Mouse (Mus musculus): ENCODE data around the gene Sycp1.

Gene Sycp1

DNA sequence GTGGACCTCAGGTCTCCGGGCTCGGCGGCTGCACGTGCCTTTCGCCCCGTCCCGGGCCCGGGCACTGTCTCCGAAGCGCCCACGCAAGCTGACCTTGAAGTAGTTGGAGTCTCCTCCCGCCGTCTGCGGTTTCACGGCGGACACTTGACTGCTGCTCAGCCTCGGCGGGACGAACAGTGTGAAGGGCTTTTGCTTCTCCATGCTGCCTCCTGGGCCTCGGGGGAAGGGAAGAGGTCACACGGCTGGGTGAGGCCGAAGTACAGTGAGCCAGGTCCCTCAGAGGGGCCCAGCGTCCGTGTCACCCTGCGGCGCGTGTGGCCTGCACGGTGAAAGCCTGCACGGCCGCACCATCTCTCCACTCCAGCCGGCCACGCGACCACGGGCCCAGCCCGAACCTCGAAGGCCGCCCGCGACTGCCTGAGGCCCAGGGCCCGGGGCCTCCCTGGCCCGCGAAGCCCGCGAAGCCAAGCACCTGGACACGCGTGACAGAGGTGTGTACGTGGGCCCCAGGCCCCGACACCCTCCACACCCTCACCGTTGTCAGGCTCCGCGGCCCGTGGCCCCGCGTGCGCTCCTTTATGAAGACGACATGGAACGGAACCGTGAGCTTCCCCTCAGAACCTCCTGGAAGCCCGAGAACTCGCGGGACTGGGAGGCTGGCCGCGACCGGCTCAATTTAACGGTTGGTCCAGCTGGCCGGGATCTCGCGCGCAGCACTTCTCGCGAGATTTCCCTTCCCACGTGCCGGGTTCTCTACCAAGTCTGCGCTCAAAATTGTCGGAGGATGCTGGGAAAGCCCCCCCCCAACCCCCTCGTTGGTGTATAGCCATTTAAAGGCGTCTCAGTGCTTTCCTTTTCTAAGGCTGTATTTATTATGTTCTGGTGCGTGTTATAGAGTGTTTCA lies at the start of gene Sycp1:
Gene Sycp1 (minus strand): TSS at position 650 of the 904 bp plus-strand sequence.
- DNase-seq (ENCODE audit: low read depth) = no peak

DNA sequence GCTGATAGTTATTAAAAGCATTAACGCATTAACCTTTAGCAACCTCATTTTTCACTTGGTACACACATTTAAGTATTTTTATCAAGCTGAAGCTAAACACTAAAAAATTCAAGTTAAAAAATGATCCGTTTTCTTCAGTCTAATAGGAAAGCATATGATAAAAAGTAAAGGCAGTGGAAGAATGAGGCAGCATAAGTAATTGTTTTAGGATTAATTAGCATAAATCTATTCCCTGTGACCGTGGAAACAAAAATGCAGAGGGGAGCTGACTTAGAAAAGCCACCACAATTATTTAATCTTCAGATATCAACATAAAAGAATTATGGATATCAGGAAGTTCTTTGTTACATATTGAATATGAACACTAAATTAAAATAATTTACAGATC lies 44.4 kb upstream of the Sycp1 start:
- DNase-seq (ENCODE audit: low read depth) = no peak

DNA sequence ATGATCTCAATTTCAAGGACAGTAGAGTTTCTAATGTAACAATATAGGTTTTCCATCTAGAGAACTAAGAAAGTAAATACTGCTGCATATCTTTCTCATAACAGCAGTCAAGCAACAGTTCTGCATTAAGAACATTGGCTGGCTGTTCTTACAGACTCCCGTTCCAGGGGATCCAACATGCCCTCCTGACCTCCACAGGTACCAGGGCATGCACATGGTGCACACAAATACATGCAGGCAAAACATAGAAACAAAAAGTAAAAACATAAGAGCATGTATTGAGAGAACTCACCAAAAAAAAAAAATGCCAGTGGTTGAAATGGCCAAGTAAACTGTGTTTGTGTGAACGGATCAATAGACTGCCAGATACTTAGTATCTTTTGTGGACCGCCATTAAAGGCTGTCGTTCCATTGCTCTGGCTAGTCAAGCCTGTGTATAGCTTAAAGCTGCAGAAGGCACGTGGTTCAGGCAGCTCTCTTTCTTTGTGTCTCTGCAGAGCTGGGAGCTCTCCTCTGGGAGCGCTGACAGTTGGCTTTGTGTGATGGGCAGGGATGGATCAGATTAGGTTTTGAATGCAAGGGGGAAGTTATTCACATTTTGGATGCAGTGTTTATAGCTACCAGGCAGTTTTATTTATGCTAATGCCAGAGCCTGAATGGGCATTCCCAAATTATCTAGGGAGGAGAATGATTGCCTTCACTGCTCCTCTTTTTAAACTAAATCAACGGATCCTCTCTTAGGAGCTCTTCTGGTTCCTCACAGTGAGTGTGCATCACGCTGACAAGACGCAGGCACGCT lies 43.8 kb upstream of the Sycp1 start:
- no peak for DNase-seq (ENCODE audit: low read depth)

DNA sequence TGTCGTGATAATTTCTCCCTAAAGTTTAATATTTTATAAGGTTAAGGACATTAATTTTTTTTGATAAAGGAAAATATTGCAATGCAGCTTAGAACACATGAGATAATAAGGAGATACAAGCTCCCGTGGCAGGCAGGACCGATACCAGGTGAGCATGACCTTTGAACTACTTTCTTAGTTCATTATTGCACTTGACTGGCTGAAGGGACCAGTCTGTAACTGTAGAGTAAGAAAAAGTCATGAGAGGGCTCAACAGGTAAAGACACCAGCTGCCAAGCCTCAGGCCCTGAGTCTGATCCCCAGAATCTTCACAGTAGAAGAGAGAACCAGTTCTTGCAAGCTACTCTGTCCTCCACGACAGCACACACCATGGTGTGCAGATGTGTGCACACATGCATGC lies 41.0 kb upstream of the Sycp1 start:
- no peak for DNase-seq (ENCODE audit: low read depth)

DNA sequence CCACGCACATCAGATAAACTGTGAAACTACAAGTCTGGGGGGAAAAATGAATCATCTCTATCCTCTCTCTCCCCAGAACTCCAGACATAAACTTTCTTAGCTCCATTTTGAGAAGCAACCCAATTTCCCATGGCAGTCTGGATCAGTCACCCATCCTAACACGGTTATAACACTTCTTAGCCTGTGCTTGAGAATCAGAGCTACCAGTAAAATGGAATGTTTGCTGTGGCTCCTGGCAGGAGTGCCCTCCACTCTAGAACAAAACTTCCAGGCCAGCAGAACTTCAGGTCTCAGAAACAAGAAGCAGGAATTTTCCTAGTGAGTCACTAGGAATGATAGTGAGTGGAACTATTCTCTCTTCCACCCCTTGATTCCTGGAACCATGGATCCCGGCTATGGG lies 34.6 kb upstream of the Sycp1 start:
- DNase-seq (ENCODE audit: low read depth) = no peak

DNA sequence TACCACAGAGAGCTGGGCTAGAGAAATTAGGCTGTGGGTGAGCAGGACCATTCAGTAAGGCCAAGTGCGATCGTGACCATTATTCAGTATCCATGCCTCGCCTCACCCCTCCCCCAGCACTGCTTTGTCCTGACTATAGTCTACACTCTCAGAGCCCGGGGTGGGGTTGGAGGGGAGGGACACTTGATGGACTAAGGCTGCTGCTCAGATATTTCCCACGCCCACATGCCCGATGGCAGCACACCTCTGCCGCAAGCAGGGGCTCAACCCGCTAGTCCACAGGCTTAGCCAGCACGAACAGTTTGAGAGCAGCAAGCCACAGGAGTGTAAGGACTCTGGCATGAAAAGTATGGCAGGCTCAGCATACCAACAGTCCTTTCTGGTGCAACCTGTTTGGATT lies 34.2 kb upstream of the Sycp1 start:
- no peak for DNase-seq (ENCODE audit: low read depth)

DNA sequence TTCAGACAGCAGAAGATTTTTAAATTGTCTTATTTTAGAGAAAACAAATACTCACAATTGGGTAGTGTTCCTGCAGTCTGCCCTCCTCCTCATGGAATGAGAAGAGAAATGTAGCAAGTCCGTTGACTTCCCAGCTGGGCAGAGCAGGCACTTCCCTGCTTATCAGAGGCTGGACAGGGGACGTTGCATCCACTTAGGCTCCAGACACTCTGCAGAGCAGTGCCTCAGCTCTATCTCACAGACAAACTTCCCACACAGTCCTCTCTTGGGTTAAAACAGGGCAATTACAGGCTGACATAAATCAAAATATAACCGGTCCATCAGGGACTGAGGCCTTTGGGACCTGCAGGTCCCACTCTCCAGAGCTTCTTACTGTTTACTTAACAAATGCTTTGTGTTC lies 28.1 kb upstream of the Sycp1 start, which contains the start of gene Nr1h5:
Gene Nr1h5 (minus strand): TSS at position 101 of the 400 bp plus-strand sequence.
- DNase-seq (ENCODE audit: low read depth) = no peak

DNA sequence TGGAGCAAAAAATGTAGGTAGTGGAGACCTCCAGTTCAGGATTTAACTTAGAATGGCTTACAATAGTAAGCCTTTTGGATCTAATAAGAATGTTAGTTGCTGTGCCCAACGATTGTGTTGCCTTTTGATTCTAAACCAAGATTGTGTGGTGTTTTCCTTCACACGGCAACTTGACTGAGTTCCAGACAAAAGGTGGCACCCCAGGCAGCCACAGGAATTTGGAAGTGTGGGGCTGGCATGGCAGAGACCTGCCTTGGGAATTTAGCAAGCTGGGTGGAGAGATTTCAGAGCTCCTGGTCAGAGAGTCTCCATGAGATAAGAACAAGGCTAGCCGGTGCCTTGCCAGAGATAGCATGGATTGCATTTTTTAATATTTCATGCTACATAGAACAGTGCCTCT lies 19.7 kb upstream of the Sycp1 start:
- DNase-seq (ENCODE audit: low read depth) = no peak

DNA sequence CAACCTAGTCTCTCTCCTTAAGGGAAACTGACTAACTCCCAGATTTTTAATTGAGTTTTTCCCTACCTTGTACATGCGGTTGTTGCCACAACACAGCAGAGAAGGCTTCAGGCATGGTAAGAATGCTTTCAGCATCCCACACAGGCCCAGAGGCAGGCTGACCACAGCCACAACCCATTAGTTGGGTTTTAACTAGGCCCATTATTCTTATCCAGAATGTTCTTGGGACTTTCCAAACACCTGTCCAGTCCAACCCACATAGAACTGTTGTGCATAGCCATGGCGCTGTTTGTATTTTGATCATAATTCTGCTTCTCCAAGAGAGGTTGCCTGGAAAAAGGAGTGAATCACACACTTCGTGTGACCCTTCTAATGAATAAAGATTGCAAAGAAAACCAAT lies 19.2 kb upstream of the Sycp1 start:
- DNase-seq (ENCODE audit: low read depth) = no peak

DNA sequence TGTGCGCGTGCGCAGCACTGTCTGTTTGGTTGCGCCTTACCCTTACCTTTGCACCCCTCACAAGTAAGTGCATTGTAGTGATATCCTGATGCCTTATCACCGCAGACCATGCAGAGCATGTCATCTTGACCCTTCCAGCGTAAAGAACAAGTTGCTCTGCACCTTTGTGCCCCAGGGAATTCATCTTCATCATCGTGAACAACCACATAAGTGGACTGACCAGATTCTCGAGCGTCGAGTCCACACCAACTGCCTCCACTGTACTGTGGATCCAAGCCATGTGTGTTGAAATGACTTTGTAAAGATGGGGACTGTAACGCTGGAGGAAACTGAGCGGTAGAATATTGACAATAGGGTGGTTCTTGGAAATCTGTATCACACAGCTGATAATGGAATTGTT lies 18.6 kb upstream of the Sycp1 start:
- DNase-seq (ENCODE audit: low read depth) = no peak

DNA sequence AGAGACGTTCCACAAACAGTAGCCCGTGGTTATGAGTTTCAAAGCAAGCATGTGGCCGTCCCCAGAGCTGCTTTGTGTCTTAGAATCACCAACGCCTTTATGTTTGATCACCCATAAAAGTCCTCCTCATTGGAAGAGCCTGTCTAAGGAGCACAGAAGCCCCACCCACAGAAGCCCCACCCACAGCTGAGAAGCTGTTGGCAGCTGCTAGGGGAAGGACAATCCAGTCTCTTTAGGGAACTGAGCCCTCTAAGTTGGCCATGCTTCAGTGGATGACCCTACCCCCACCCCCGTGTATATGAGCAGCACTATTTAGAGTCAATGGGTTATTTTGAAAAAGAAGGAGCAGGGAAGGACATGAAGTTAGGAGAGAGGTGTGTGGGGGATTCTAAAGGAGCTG lies 11.0 kb upstream of the Sycp1 start:
- no peak for DNase-seq (ENCODE audit: low read depth)

DNA sequence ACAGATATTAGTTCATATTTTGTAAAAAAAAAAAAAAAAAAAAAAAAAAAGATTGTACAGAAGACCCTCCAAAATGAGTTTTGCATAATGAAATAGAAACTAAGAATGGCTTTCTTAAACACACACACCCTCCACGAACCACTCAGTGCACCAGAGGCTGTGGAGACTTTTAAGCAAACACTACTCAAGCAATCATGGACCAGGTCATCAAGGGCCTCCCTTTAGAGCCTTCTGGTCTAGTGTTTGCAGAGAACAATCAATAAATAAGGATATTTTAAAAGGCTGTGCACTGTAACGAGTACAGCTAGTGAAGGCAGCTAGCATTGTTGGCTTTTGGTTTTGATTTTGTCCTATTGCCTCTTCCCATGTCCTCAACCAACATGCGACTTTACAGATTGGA lies 10.4 kb upstream of the Sycp1 start:
- no peak for DNase-seq (ENCODE audit: low read depth)

DNA sequence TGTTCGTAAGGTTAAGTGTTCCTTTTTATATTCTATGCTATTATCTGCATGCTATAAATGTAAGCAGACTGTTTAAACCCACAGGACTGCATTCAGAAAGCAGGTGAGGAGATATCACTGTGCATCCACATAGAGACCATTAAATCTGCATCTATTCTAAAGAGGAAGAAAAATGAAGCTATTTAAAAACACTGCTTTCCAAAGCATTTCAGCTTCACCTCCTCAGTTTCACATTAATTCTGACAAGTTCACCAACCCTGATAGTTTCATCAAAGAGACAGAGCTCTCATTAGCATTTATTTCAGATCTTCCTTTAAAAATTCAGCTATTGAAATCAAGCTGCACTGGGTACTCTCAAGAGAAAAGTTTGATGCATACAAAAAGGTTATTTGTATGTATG lies 2.2 kb upstream of the Sycp1 start:
- no peak for DNase-seq (ENCODE audit: low read depth)

DNA sequence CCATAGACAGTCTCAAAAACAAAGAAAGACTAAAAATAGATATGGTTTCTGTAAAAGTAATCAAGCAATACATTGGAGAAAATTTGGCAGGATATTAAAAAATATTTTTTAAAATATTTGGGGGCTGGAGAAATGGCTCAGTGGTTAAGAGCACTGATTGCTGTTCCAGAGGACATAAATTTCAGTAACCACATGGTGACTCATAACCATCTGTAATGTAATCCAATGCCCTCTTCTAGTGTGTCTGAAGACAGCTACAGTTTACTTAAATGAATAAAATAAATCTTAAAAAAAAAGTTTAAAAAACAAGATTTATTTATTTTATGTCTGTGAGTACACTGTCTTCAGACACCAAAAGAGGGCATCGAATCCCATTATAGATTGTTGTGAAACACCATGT lies 36.8 kb downstream of the Sycp1 start:
- DNase-seq (ENCODE audit: low read depth) = no peak

DNA sequence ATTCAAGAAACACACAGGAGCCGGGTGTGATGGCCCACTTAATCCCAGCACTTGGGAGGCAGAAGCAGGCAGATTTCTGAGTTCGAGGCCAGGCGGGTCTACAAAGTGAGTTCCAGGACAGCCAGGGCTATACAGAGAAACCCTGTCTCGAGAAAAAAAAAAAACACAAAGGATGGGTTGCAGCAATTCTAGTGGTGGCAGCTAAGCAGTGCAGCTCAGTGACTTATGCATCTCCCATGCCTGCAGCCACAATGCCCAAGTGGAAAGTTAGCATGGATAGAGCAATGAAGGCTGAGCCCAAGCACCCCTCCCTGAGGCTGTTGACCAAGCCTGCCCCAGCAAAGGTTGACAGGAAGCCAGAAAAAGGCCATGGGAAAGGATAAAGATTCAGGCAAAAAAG lies 55.4 kb downstream of the Sycp1 start:
- no peak for DNase-seq (ENCODE audit: low read depth)

DNA sequence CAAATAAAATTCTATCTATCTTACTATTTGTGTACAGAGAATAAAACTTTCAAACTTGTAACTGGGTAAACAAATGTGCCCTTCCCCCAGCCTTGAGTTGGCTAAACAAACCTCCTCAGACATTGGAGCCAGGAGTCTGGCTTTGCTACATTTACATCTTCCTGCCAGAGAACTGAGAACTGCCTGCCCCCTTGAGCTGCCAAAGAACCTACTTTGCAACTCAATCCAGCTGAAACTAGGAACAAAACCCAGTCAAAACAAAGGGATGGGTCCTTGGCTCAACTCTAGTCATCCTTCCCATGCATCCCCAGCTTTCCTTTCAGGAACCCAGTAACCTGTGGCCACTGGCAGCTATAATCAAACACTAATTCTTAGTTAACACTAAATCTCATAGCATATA lies 87.2 kb downstream of the Sycp1 start:
- DNase-seq (ENCODE audit: low read depth) = no peak

DNA sequence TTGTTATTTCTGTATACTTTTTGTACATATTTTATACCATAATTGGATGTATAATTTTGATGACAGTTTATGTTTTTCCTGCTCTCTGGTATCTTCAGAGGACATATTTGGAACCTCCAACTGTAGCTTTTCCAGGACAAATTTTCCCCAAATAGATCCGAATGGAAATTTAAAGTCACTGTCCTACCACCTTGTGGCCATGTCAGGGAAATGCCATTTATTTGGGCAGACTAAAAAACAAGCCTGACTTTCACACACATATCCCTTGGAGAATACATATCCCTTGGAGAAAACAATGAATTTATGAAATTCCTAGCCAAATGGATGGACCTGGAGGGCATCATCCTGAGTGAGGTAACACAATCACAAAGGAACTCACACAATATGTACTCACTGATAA lies 93.5 kb downstream of the Sycp1 start:
- no peak for DNase-seq (ENCODE audit: low read depth)

DNA sequence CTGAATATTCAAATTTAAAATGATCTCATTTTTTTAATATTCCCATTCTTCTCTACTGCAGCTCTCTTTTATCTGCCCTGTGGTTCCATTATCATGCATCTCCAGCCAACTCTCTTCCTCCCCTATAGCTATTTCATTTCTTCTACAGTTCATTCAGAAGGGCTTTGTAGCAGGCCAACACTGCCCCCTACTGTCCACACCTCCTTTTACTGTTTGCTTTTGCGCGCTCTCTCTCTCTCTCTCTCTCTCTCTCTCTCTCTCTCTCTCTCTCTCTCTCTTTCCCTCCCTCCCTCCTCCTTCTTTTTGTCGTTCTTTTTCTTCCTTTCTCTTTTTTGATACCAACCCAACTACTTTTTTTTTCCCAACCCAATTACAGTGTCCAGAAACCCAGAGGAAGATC lies 132.0 kb downstream of the Sycp1 start:
- DNase-seq (ENCODE audit: low read depth) = peak; percentile 44

DNA sequence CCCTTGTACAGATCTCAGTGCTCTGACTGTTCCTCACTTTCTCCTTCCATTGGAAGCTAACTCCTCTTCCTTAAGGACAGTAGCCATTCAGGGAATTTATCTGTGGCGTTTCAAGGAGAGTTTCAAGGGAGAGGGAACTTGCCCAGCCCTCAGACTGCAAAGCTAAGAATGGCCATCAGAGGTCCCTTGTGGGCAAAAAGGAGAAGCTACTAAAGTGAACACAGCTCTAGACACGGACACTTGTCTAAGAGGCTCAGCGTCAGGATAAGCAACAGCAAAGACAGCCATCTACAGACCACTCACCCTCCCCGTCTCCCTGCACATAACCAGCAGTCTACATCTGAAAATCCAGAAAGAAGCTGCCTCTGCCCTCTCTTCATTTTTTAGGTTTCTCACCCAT lies 148.5 kb downstream of the Sycp1 start:
- DNase-seq (ENCODE audit: low read depth) = no peak

DNA sequence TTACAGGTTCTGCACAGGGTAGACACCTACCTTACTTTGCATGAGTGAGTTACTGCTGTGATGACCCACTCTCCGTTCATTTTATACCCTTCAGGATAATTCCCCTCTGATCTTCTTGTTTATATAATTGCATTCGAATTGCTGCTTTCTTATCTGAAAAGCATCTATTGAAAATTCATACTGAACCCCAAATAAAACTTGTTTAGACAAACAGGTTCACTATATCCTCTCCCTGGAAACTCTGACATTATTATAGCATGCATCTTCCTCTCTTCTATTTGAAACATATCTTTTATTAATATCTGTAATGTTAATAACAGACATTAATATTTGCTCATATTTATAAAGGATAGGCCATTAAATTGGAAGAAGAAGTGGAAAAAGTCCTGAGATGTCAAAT lies 153.3 kb downstream of the Sycp1 start, which contains the start of gene Tshb:
Gene Tshb (minus strand): TSS at position 101 of the 400 bp plus-strand sequence.
- no peak for DNase-seq (ENCODE audit: low read depth)

DNA sequence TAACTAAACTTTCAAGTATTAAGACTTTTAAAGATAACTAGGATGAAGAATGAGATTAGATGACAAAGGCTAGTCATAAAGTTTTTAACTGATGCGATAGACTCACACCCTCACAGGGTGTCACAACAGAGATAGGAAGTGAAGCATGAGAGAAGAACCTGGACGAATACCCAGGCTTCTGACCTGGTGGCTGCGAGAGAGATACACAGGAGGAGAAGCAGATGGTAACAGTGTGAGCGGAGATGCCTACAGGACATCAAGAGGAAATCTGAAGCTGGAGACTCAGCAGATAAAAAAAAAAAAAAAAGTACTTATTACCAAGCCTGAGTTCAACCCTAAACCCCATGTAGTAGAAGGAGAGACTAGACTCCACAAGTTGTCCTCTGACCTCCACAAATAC lies 162.9 kb downstream of the Sycp1 start:
- DNase-seq (ENCODE audit: low read depth) = no peak

All from c-Kit-positive CD71-positive TER-119-negative erythroid progenitor cells, embryonic 14.5 days (primary cell).